Mouse (Mus musculus) lung, postnatal 0 days (tissue): ENCODE measurements around the gene Galnt14.

Source experiments
- CTCF ChIP-seq: IDR thresholded peaks from 2 replicates; pipeline ENCODE4 v1.5.1; 2016; ENCODE audit warnings: antibody characterized with exemption, mild to moderate bottlenecking
- EP300 ChIP-seq: IDR thresholded peaks from 2 replicates; pipeline ENCODE4 v1.6.1; 2016; ENCODE audit warnings: antibody characterized with exemption, mild to moderate bottlenecking, control low read depth

DNA sequence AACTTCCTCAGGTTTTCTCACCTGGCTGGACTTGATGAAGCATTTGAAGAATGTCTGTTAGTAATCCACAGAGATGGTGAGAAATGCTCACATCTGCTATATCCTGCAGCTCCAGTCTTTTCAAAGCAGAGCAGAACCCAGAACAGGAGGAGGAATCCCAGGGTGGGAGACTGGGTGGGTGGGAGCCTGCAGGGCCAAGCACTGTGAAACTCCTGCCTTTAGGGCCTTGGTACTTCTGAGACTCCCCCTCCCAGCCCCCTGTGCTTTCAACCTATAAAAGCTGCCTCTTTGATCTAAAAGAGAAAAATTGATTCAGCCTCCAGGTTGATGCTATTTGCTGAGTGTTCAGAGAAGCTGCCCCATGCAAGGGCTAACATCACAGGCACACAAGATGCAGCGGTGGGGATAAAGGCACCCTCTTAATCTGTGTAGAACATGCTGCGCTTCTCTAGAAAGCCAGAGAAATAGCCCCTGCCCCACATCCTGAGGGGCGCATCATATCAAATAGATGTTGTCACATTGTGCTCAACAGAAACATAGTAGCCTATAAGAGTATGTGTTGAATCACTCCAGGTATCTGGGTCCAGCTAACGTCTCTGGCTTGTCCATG lies 258.0 kb downstream of the Galnt14 start:
- no peak for TF ChIP-seq CTCF
- TF ChIP-seq EP300: no peak
